Mouse (Mus musculus): Measurements from ENCODE around the gene Six3.

The Six3 gene

DNA sequence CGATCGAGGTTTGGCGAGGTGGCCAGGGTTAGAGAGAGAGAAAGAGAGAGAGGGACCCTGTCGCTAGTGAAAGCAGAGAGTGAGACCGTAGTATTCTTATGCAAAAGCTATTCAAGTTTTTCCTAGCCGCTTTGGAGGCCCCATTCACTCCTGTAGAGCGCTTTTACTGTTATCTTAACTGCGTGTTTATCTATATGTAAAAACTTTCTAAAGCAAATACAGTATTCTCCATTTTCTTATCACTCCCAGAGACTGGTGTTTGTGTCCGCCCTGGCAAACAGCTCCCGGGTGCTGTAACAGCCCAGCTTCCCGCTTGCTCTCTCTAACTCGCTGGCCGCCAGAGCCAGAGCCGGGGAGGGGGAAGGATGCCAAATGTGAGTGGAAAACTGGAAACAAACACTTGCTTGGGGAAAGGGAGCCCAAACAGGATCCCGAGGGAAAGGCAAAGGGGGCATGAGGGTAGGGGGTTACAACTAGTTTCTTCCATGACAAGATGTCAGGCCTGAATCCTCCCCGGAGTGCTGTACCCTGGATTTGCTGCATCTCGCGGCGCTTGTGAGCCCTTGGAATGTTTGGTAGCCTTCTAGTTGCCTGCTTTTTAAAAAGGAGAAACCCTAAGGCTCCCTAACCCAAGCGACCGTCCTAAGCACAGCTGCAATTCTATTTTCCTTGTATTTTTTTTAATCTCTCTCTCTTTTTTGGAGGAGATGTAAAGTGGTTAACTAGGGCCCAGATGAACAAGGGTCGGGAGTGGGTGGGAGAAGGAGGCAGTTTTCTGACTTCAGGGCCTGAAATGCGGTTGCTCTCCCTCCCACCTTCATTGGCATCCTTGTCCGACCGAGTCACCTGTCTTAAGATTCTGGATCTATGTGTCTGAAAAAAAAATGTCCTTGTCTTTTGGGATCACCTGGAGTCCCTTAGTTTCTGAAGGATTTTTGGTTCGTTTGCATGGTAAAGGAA is 11.9 kb downstream of the Six3 start:
- DNase-seq (ENCODE audit: low spot score in 2 of 2): no peak

DNA sequence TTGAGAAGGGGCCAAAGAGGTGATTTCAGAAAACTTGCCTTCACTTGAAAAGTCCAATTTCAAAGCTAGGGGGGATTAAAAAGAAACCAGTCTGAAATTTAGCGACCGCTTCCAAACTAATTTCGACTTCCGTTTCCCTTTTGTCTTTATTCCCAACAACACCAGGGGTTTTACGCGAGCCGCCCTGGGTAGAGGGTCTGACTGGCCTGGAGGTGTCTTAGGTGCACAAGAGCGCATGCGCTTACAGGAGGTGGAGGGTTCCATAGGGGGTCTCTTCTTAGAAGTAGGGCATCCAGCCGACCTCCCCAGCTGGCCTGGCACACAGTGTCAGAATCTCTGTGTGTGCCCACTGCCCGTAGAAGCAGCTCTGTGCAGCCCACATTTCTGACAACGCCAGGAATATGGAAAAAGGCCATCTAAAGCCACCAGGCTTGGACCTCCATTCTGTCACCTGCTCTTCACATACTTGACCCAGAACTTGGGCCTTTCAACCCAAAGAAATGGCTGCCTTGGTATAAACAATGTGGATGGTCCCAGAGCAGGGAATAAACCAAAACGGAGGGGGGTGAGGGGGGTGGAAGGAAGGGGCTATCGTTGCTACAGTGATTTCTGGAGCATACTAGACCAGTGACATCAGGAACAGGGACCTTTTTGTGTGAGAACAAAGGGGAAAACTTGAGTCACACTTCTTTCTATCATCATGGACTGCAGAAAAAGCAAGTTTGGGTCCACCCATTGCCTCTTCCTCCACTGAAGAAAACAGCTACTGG is 12.9 kb downstream of the Six3 start:
- no peak for DNase-seq (ENCODE audit: low spot score in 2 of 2)

DNA sequence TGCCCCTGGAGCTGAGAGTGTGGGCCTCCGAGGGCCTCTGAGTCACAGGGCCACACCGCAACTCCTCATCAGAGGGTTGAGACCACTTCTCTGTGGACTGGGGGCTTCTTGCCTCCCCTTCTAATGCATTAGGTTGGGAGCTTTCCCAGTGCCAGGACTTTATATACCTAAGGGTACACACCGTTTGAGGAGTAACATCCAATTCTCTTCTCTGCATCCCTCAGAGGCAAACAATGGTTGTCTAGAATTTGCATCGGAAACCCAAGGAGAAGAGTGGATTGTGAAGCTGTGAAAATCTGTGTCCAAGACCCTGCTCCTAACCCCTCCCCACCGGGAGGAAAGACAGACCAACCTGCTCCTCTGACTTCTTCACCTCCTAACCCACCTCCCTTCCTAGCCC is 14.3 kb downstream of the Six3 start:
- no peak for DNase-seq (ENCODE audit: low spot score in 2 of 2)

DNA sequence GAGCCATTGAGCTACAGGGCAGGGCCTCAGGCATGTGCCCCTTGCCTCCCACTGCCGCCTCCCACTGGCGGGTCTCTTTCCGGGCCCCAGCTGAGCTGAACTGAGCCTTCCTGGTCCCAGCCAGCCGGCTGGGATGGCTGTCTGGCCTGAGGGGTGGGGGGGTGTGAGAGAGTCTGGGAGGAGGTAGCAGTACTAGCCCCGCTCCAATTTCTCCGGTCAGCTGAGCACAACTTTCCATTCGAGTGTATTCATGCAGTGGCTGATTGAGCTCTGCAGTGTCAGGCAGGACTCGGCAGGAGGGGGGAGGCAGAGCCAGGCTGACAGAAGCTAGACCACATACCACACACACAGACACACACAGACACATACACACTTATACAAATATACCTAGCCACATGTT is 15.4 kb downstream of the Six3 start:
- no peak for DNase-seq (ENCODE audit: low spot score in 2 of 2)

DNA sequence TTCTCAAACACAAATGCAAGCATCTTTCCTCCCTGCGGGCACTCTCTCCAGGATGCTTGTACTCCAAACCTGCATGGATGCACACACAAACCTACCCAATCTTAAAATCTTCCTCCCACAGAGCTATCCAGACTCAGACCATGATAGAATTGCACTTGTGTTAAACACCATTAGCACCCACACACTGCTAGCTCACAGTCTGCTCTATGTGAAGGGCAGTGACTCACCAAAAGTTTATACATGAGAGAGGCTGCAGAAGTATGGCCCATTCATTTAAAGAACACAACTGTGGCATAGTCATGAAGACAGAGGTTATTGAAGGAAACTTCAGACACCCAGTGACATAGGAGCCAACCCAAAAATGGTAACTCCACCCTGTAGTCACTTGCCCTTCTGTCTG is 16.0 kb downstream of the Six3 start:
- DNase-seq (ENCODE audit: low spot score in 2 of 2): no peak

DNA sequence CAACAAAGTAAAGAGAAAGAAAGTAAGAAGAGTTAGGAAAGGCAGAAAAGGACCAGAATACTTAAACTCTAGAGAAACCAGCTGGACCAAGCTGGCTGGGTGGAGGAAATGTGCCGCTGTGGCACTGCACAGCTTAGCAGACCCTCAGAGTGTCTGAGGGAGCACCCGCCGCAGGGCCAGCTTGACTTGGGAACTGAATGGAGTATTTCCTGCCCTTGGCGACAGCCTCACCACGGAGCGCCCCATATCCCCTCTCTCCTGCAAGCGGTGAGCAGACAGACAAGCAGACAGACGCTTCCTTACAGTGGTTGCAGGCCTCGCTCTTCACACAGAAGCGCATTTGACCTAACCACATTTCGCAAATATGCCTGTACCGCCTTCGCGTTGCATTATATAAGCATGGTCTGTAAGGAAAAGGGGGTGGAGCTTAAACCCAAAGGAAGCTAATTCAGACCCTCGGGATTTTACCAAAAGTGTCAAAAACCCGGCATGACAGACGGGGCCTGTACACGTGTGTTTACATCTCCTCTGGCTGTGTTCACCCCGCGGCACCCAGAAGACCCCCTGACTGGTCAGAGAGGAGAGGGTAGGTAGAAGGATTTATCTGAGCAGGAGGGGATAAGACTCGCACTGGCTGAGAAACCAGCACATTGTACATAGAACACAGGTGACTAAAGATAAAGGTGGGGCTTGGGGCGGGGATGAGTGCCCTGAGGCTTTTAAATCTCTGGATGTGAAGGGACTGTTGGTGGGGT is 17.1 kb downstream of the Six3 start:
- no peak for DNase-seq (ENCODE audit: low spot score in 2 of 2)

DNA sequence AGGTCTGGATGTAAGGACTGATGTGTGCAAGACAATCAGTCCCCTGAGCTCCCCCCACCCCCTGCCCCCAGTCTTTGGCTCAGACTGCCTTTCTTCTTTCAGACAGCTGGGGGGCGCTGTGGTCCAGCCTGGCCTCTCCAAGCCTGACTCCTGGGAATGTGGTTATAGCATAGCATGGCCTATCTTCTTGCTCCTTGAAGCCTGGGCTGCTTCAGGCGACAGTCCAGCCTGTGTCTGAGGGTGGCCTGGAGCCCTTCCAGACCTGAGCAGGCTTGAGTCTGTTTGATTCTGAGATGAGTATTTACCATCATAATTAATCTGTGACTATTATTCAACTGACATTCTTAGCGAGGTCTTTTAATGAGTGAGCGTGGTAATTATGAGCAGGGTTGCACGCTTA is 17.7 kb downstream of the Six3 start:
- DNase-seq (ENCODE audit: low spot score in 2 of 2): no peak

DNA sequence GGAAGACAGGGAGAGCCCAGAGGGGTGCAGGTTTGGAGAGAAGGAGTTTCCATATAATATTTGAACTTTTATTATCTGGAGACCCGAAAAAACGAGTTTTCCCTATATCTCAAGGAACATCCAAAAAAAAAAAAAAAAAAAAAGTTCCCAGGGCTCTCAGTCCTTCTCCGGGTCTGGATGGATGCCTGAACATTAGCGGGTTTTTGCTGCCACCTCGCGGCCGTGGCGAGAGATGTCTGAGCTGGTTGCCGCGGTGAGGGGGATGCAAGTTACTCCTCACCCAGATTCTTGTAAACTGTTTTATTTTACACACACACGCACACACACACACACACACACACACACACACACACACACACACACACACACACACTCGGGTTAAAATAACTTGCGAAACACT is 20.2 kb downstream of the Six3 start:
- peak; percentile 42 to 77 for DNase-seq (ENCODE audit: low spot score in 2 of 2)

DNA sequence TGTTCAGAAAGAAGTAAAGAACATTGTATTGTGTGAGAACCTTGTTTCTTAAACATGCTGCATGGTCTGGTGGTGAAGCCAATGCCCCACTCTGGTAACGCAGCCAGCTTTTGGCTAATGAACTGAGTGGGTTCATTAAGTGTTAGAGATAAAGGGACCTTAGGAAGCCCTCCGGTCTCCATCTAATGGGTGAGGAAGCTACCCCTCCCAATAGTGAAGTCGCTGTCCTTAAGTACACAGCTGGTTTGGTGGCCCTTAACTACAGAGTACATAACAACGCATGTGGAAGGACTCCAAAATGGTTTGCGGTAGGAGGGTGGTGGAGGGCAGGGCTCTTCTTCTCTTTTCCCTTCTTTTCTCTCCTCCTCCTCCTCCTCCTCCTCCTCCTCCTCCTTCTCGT is 24.5 kb downstream of the Six3 start:
- DNase-seq (ENCODE audit: low spot score in 2 of 2): no peak

DNA sequence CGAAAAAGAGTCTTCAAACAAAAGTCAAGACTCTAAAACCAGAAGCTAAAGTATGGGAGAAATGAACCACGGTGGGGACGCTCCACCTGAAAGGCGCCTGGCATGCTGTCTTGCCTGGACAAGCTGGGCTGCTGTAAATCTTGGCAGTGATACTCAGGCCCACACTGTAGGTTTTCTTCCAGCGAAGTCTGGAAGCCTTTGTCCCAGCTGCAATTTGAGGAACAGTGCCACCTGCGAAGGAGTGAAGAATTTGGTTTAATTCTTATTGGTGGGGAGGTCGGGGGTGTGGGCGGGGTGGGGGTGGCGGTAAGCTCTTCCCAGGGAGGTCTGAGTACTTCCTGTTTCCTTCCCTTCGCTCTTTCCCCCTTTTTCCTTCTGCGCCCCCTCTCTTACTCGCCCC is 31.9 kb downstream of the Six3 start:
- no peak for DNase-seq (ENCODE audit: low spot score in 2 of 2)

DNA sequence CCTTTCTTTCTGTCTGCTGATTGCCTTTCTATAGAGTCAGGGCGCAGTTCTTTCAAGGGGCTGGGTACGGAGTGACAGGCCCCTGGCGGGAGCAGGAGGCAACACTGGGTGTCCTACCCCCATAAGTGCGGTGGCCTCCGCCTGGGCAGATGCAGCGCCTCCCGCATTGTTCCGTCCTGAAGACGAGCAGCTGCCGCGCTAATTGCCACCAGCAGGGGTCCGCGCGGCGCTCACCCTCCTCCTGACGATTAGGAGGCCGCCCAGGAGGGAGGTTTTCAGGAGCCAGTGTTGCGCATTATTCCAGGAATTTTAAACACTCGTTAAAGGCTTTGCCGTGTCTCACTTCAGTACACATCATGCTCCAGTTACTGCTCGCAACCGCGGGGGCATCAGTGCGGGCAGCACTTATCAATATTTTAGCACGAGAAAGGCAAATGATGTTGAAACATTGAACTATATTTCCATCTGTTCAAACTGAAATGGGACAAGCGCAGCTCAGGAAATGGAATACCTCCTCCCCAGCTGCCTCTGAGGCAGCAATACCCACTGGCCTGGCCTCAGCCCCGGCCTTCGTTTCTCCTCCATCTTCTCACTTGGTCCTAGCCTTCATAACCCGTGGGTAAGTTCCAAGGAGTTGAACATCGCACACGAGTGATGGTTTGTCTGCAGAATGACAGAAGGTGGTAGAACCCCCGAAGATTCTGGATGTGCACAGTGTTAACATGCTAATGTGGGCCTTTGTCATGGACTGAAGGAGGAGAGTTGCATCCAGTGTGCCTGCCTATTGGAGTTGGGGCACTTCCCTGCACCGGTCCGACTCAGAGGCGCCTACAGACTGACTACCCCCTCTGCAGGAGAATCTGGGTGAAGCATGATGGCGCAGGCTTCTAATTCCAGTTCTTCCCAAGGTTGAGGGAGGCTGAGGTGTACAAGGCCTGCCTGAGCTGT is 32.6 kb downstream of the Six3 start:
- DNase-seq (ENCODE audit: low spot score in 2 of 2): peak in 1 of 2 experiments; percentile 34

DNA sequence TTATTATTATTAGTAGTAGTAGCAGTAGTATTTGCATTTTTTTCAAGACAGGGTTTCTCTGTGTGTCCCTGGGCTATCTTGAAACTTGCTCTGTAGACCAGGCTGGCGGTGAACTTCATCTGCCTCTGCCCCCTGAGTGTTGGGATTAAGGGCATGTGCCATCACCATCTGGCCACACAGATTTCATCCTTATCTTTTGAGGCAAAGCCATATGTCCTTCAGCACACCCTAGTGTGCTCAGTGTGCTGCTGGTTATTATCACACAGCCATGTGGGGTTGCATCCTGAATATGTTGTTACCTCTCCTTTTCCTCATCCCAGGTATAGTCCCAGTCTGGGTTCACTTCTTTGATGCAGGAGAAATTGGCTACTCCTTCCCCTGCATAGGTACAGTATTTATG is 46.6 kb downstream of the Six3 start:
- DNase-seq (ENCODE audit: low spot score in 2 of 2): no peak

DNA sequence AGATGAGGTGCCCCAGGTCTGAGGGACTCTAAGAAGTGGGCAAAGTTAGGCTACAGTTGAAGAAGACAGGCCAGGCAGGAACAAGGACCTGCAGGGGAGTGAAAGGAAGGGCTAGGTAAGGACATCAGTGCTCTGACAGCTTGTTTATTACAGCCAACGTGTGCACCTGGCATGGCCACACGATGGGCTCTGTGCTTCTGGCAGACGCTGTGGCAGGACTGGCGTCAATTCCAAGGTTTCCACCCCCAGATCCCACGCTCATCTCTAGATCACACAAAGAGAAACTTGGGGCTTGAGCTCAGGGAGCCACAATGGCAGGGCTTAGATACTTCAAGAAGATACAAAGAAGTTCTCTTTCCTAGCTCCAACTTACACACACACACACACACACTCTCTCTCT is 48.1 kb downstream of the Six3 start:
- no peak for DNase-seq (ENCODE audit: low spot score in 2 of 2)

DNA sequence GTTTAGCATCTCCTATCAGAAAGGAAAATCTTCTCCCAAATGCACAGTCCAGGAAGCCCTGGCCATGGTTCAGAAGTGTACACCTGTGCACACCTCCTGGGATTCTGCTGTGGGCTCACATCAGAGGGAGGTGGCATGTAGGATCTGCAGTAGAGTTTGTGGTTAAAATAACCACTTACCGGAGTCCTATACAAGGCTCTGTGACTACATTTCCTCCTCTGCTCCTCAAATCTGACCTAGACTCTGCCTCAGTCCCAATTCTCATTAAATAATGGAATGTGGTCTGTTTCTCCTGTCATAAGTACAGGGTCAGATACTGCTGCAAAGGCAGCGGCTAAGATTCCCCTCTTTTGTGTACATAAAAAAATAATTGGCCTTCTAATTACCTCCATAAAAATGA is 50.8 kb downstream of the Six3 start:
- no peak for DNase-seq (ENCODE audit: low spot score in 2 of 2)

DNA sequence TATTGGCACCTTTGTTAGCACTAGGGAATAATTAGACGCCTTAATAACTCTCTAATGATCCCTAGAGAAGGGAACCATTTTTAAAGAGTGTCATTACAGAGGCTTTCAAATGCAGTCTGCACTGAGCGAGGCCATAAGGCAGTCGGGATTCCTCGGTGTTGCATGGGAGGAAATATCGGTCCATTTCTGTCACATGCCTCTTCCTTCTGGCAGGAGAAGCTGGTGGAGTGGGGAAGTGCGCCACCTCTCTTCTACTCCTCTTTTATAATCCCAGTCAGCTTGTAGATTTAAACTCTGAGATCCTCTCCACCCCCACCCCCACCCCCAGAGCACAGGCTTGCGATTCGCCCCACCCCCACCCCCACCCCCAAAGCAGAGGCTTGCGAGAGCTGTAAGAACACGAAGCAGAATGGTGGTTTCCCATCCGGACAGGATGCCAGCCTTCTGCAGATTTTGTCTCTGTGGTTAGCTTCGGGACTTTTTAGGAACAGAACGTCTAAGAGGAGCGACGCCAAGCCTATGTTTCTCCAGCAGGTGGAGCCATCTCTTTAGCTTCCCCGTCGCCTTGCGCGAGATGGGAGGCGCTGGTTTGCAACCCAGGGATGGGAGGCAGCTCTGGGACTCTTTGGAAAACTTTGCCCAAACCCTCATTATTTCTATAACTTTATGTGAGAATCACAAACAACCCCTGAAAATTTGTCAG is 51.4 kb downstream of the Six3 start:
- peak; percentile 42 to 67 for DNase-seq (ENCODE audit: low spot score in 2 of 2)

Measured in frontal cortex, postnatal 10 days (tissue).